Mouse (Mus musculus) ZHBTc4 (cell line): ENCODE measurements around the gene Hspd1.
A peak's percentile ranks its signal among the peaks of the same experiment; 100 is the strongest.
"Not testable (repeated sequence)": the region's sequence is repeated elsewhere in the genome, so short reads cannot be mapped to it uniquely, and the experiment has no call there.

Experiments used
- DNase-seq: peaks from one replicate; pipeline ENCODE4 v3.0.0-alpha.2; 2011; ENCODE audit warnings: low read depth, low spot score

Hspd1 gene

DNA sequence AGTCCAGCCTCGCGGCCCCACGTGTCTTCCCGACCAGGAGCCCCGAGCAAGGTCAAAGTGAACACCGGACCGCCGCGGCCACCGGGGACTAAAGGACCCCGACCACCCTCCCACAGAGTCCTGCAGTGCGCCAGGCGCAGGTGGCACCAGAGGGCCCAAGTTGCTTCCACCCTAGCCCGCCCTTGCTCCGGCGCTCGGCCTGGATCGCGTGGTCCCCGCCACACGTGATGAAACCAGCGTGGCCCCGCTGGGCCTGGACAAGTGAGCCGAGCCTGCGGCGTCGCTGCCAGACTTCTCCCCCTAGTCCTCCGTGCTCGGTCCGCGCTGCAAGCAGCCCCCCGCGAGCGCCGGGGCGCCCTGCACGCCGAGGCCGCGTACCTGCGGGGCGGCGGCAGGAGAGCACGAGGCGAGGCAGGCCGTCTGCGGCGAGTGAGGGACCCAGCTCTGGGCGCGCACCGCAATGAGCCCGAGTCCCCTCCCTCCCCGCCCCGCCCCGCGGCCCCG lies 590 bp downstream of the Hspd1 start:
- DNase-seq, result no peak

DNA sequence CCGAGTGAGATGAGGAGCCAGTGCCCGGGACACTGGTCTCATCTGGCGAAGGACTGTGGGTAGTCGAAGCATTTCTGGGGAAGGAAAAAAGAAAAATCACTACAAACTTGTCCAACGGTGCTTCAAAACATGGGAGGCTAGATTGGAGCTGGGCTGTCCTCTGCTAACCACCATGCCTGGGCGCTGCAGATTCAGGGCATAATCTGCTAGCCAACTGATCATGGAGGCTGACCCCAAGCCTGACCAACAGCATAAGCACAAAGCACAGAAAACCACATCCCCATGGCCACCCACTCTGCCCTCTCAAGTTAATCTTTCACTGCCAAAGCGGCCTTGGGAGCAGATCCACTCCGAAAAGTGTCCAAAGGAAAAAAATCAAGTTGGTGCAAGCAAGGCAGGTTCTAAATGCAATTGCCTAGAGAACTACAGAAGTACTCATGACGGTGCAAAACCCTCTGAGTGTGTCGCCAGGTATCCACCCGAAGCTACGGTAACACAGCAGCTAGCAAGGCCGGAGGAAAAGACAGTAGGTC lies 1.1 kb downstream of the Hspd1 start:
- no peak for DNase-seq

GRCm38 (mm10) chr1:55085781-55086366 lies 2.2 kb downstream of the Hspd1 start:
- DNase-seq, result no peak

GRCm38 (mm10) chr1:55082106-55082505 lies 5.9 kb downstream of the Hspd1 start:
- DNase-seq, result peak; percentile 79

GRCm38 (mm10) chr1:55079677-55080076 lies 8.4 kb downstream of the Hspd1 start:
- DNase-seq, result no peak

DNA sequence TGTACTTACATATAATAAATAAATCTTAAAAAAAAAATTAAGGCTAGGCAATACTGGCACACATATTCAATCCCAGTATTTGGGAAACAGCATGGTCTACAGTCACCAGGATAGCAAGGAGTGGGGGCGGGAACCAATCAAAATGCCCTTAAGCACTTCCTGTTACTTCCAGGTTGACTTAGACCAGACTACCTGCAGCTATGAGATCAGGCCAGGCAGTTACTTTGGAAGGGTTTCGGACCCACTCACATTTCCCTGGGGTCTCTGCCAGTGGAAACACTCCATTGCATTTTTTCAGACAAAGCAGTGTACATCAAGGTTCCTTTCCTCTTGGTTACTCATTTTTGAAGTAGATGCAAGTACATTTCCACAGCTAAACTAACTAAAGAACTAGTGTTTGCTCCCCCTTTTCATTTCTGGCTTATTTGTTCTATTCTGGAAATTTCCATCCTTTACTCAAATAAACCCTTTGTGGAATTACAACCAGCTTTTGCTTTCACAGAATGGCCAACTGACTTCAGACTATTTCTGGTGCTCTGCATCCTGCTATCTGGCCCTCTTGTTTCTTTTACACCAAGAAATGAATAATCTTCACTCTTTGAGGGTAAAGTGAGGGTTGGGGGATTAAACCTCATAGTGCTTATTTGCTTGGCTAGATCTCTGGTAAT lies 11.1 kb downstream of the Hspd1 start:
- DNase-seq, result peak; percentile 57

DNA sequence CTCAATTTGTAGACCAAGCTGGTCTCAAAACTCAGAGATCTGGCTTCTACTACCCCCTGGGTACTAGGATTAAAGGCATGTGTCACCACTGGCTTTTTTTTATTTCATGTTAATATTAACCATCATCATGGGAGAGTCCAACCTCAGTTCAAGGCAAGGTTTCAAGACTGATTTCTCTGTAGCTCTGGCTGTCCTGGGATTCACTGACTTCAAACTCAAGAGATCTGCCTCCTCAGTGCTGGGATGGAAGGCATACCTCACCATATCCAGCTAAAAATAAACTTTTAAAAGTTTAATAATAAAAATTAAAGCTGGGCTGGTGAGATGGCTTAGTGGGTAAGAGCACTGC lies 11.7 kb downstream of the Hspd1 start:
- no peak for DNase-seq

GRCm38 (mm10) chr1:55075652-55076394 lies 12.2 kb downstream of the Hspd1 start:
- DNase-seq, result no peak

GRCm38 (mm10) chr1:55074757-55075156 lies 13.3 kb downstream of the Hspd1 start:
- peak; percentile 68 for DNase-seq

GRCm38 (mm10) chr1:55072328-55072727 lies 15.7 kb downstream of the Hspd1 start:
- not testable (repeated sequence) for DNase-seq

DNA sequence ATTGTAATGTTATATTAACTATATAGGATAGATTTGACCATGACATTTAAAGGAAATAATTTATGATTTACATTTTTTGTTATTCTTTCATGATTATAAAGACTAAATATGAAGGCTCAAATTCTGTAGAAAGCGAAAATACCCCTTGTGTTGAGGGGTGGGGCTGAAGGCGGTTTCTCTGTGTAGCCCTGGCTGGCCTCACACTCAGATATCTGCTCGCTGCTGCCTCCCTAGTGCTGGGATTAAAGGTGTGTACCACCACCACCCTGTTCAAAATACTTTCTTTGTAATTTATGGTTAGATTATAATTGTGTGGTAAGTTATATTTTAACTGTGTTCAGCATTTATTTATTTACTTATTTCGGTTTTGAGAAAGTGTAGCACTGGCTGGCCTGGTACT lies 26.3 kb downstream of the Hspd1 start:
- DNase-seq, result no peak

- no peak for DNase-seq
Observed at GRCm38 (mm10) chr1:55061099-55061498, 26.9 kb downstream of the Hspd1 start.

DNA sequence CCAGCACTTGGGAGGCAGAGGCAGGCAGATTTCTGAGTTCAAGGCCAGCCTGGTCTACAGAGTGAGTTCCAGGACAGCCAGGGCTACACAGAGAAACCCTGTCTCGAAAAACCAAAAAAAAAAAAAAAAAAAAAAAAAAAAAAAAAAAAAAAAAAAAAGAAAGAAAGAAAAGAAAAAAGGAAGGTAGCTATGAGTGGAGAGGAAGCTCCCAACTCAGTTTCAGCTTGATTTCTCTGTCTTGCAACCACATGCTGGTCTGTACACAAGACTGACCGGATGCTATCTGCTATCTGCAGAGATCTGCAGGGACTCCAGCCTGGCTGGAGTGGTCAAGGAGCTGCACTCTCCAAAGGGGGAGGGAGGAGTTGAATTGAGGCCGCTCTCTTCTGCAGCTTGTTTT lies 29.7 kb downstream of the Hspd1 start:
- DNase-seq, result not testable (repeated sequence)

GRCm38 (mm10) chr1:55055322-55056115 lies 32.5 kb downstream of the Hspd1 start:
- DNase-seq, result no peak

DNA sequence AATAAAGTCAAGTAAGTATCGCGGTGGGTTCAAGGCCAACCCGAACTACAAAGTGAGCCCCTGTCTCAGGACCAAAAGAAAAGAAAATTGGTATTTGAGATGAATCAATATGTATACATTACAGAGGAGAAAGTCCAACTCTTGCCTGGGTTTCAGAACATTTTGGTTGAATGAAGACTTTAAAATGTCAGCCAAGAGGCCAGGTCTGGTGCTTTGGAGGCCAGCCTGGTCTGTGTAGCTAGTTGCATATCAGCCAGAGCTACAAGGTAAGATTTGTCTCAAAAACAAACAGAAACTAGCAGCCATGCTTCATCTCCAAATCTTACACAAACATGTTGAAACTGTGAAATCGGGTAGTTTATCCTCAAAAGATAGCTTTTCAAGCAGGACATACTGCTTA lies 34.4 kb downstream of the Hspd1 start:
- DNase-seq, result no peak

DNA sequence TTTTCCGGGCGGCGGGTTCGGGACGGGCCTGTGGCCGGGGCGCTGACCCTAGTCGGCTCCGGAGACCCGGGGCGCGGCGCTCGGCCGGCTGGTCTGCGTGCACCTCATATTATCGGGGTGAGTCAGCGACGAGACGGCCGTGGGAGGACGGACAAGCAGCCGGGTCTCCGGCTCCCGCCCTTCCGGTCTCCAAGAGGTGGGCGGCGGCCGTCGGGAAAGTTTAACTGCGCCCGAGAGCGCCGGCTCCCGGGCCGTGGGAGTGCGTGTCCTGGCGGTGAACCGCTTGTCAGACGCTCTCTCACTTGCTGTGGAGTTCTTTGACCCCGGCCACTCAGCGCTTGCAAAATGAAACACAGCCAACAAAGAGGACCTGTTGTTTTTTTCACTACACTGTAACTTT lies 35.0 kb downstream of the Hspd1 start:
- peak; percentile 81 for DNase-seq

DNA sequence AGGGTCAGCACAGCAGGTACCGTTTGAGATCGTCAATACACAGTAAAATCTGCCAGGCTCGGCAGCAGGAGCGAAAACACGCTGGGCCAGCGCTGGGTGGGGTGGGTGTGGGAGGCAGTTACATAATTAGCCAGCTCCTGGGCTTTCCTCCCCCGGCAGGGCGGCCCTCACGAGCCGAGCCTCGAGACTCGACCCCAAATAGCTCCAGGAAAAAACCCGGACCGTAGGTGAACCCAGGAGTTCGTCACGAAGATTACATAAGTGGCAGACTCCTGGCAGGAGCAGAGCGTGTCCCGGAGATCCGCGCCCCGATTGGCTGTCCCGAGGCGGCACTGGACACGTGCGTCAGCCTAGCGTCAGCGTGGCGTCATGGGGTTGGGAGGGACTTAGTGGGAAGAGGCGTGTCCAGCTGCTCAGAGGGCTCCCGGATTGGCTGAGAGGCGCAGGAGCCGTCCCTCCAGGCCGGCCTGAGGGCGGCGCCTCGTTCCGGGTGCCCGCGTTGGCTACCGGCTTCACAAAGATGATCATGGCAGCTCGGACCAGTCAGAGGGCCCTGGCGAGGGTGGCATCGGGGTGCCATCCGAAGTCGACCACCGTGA lies 35.6 kb downstream of the Hspd1 start, which contains the start of gene Coq10b:
Coq10b (plus strand) TSS at position 416 of the 599 bp plus-strand sequence.
- peak; percentile 99 for DNase-seq

DNA sequence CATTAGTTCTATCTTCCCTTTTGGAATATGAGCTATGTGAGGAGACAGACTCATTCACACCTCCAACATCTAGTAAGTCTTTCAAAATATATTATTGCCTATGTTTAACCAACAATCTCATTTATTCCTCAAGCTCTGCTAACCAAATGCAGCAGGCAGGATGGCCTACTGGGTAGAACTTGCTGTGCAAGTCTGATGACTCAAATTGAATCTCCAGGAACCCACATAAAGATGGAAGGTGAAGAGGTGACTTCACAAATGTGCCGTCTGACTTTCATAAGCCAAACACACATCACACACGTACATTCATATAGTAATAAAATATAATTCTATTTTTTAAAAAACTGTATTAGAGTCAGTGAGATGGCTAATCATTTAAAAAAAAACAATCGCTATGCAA lies 36.4 kb downstream of the Hspd1 start:
- DNase-seq, result no peak

DNA sequence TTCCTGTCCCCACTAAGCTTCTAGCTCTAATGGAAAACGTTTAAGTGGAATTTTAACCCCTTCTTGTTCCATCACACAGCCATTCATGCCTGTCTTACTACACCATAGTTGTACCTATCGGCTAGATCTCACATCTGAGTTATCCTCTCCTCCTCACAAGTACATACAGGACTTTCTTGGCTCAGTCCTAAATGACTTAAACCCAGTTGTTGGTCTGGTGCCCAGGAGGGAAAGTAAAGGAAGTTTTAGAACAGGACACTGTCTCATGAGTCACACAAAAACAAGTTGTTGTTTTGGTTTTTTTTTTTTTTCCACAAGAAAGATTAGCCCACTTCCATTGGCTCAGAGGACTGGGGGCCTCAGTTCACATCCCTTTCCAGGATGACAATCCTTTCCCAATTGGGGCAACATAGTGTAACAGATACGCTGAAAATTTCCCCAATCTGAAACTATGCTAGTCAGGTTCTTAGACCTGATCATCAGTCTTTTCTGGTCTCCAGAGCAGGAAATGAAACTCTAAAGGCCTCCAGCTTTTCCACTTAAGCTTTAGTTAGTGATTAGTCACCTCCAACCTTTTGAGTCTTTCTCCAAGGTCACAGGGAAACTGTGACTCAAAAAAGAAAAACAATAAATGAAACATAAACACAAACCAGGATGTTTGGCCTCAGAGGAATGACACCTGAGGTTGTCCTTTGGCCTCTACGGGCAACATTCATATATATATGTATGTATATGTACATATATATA lies 39.0 kb downstream of the Hspd1 start:
- no peak for DNase-seq

DNA sequence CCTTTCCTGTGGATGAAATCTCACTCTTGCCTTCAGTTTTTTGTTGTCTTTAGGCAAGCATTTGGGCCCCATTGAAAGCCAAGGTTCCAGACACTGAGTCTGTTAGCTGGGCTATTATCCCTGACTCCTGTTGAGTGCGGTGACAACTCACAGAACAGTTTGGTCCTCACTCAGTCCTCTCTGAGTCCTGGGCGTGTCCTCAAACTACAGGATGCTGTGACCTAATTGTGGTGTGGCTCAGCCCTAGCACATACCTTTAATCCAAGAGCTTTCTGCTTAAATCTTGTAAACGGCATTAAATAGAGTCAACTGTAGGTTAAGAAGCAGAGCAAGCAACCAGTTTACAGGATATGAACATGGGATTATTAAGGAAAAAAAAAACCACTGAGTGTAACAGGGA lies 44.9 kb downstream of the Hspd1 start:
- no peak for DNase-seq

GRCm38 (mm10) chr1:55042246-55042645 lies 45.8 kb downstream of the Hspd1 start:
- peak; percentile 47 for DNase-seq
